Mouse (Mus musculus): ENCODE data around the gene Synj1. TPM values are rescaled to one million over a fixed set of nuclear protein-coding genes. Genes with fewer than 3 reads are reported as not detected.

Synj1 gene
- polyA plus RNA-seq, 1 experiment from 2014 or later, result 5.2 TPM

DNA sequence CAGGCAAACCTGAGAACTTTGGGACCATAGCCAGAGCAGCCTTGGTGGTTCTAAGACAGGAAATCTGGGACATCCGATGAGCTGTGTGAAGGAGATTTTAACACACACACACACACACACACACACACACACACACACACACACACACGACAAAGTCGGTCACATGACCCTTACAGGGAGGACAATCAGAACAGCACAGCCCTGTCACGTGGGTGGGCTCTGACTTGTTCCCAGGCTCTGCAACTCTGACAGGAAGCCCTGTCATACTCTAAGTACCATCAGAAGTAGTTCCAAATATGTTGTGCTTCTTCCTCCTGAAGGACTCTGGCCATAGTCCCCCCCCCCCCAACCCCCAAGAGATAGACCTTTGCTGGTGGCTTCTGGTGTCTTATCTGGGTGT is 109.7 kb downstream of the Synj1 start:
- TF ChIP-seq CTCF (IDR thresholded peaks at IDR 0.05; ENCODE audit: low read depth), result no peak
- no peak for TF ChIP-seq EP300 (optimal IDR thresholded peaks at IDR 0.05)
- Histone ChIP-seq H3K9me3 (ENCODE audit: control insufficient read depth, low read length) (no peaks in the 10 kb centered on the region), H3K27ac (replicated peaks) (no peak overlapping the region), H3K4me3 (ENCODE audit: low read depth, low read length) (no peak overlapping the region), H3K27me3 (ENCODE audit: control insufficient read depth, insufficient read depth, low read length) (no peaks in the 10 kb centered on the region), H3K36me3 (ENCODE audit: control insufficient read depth, insufficient read depth, low read length) (no peaks in the 10 kb centered on the region), H3K4me2 (replicated peaks; ENCODE audit: low read depth) (no peak overlapping the region), H3K9ac (ENCODE audit: low read length) (no peak overlapping the region), H3K4me1 (replicated peaks; ENCODE audit: control insufficient read depth, insufficient read depth) (no peaks in the 10 kb centered on the region)
- WGBS, result 57% methylated on average over 4 of the region's 4 CpGs
- ATAC-seq (ENCODE audit: low FRiP score, low TSS enrichment), result no peak
- DNase-seq (ENCODE audit: low spot score), result no peak

DNA sequence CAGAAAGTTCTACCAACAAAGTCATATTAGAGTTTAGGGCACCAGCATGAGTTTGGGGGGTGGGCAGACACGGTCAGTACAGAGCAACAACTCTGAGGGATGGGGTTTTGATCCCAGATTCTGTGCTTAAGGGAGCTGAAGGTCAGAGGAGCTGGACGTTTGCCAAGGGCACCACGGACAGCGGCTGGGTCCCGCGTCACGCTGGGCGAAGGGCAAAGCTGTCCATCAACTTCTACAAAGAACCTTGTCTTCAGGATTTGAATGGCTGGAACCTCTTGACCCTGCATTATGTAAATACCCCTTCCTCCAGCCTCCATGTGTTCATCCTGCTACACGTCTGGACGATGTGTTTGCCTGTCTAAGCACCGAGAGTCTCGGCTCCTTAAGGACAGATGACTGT is 111.6 kb downstream of the Synj1 start:
- H3K4me2 ChIP-seq (replicated peaks; ENCODE audit: low read depth), result no peak overlapping the region
- H3K4me3 ChIP-seq (ENCODE audit: low read depth, low read length), result no peak overlapping the region
- WGBS, result 27% methylated on average over 12 of the region's 12 CpGs
- no peak for ATAC-seq (ENCODE audit: low FRiP score, low TSS enrichment)
- no peak for DNase-seq (ENCODE audit: low spot score)
- H3K27ac ChIP-seq (replicated peaks), result no peak overlapping the region
- H3K27me3 ChIP-seq (ENCODE audit: control insufficient read depth, insufficient read depth, low read length), result no peaks in the 10 kb centered on the region
- H3K9ac ChIP-seq (ENCODE audit: low read length), result no peak overlapping the region
- H3K36me3 ChIP-seq (ENCODE audit: control insufficient read depth, insufficient read depth, low read length), result no peaks in the 10 kb centered on the region
- no peaks in the 10 kb centered on the region for H3K9me3 ChIP-seq (ENCODE audit: control insufficient read depth, low read length)
- no peaks in the 10 kb centered on the region for H3K4me1 ChIP-seq (replicated peaks; ENCODE audit: control insufficient read depth, insufficient read depth)
- TF ChIP-seq EP300 (optimal IDR thresholded peaks at IDR 0.05), result no peak
- TF ChIP-seq CTCF (IDR thresholded peaks at IDR 0.05; ENCODE audit: low read depth), result no peak

DNA sequence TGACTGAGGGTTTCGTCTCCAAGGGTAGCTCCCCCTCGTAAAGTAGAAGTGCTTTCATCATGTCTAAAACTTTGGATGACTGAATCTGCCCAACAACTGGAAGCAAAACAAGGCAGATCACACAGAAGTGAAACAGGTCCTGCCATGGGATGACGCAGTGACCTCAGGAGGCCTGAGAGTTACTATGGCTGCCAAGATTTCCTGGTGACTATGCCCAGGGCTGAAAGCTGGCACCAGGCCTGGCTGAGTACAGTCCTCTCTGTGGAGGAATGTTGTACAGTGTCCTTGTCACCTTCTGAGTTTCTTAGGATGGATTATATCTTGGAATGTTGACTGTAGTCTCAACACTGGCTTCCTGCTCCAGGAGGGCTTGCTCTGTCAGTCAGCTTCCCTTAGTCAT is 113.5 kb downstream of the Synj1 start:
- ATAC-seq (ENCODE audit: low FRiP score, low TSS enrichment), result no peak
- no peak overlapping the region for H3K4me3 ChIP-seq (ENCODE audit: low read depth, low read length)
- H3K4me2 ChIP-seq (replicated peaks; ENCODE audit: low read depth), result no peak overlapping the region
- no peaks in the 10 kb centered on the region for H3K9me3 ChIP-seq (ENCODE audit: control insufficient read depth, low read length)
- no peaks in the 10 kb centered on the region for H3K27me3 ChIP-seq (ENCODE audit: control insufficient read depth, insufficient read depth, low read length)
- H3K27ac ChIP-seq (replicated peaks), result no peak overlapping the region
- H3K36me3 ChIP-seq (ENCODE audit: control insufficient read depth, insufficient read depth, low read length), result no peaks in the 10 kb centered on the region
- no peak for TF ChIP-seq CTCF (IDR thresholded peaks at IDR 0.05; ENCODE audit: low read depth)
- TF ChIP-seq EP300 (optimal IDR thresholded peaks at IDR 0.05), result no peak
- WGBS, result 87% methylated on average over 3 of the region's 3 CpGs
- no peak overlapping the region for H3K9ac ChIP-seq (ENCODE audit: low read length)
- H3K4me1 ChIP-seq (replicated peaks; ENCODE audit: control insufficient read depth, insufficient read depth), result no peaks in the 10 kb centered on the region
- no peak for DNase-seq (ENCODE audit: low spot score)

- H3K27me3 ChIP-seq (ENCODE audit: control insufficient read depth, insufficient read depth, low read length), result no peaks in the 10 kb centered on the region
These were observed 117.3 kb downstream of the Synj1 start for GRCm38 (mm10) chr16:90893792-90894191.

DNA sequence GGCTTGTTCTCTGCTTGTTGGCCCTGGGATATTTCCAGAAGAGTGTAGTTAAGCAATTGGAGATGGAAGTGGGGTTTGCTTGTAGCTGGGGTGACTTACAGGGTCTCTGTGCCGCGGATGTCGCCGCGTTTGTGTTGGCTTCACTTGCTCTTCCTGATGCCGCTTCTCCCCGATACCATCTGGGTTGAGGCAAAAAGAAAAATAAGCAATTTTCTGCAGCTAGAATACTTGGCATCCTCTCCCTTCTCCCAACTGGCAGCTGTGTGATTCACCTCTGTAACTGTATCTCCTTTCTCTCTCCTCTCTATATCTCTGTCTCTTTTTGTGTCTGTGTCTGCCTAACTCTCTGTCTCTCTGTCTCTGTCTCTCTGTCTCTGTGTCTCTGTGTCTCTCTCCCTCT is 118.1 kb downstream of the Synj1 start:
- ATAC-seq (ENCODE audit: low FRiP score, low TSS enrichment) (no peak), DNase-seq (ENCODE audit: low spot score) (no peak)
- H3K9me3 ChIP-seq (ENCODE audit: control insufficient read depth, low read length), result no peaks in the 10 kb centered on the region
- H3K9ac ChIP-seq (ENCODE audit: low read length), result no peak overlapping the region
- no peak overlapping the region for H3K4me3 ChIP-seq (ENCODE audit: low read depth, low read length)
- H3K4me1 ChIP-seq (replicated peaks; ENCODE audit: control insufficient read depth, insufficient read depth), result no peaks in the 10 kb centered on the region
- no peak overlapping the region for H3K27ac ChIP-seq (replicated peaks)
- H3K27me3 ChIP-seq (ENCODE audit: control insufficient read depth, insufficient read depth, low read length), result no peaks in the 10 kb centered on the region
- H3K36me3 ChIP-seq (ENCODE audit: control insufficient read depth, insufficient read depth, low read length), result no peaks in the 10 kb centered on the region
- WGBS, result 55% methylated on average over 7 of the region's 7 CpGs
- TF ChIP-seq EP300 (optimal IDR thresholded peaks at IDR 0.05) (no peak), CTCF (IDR thresholded peaks at IDR 0.05; ENCODE audit: low read depth) (no peak)
- no peak overlapping the region for H3K4me2 ChIP-seq (replicated peaks; ENCODE audit: low read depth)

More at GRCm38 (mm10) chr16:90893792-90894191, 117.3 kb downstream of the Synj1 start:
- Histone ChIP-seq H3K4me3 (ENCODE audit: low read depth, low read length) (no peak overlapping the region), H3K27ac (replicated peaks) (no peak overlapping the region), H3K9me3 (ENCODE audit: control insufficient read depth, low read length) (no peaks in the 10 kb centered on the region), H3K36me3 (ENCODE audit: control insufficient read depth, insufficient read depth, low read length) (no peaks in the 10 kb centered on the region), H3K4me2 (replicated peaks; ENCODE audit: low read depth) (no peak overlapping the region), H3K9ac (ENCODE audit: low read length) (no peak overlapping the region), H3K4me1 (replicated peaks; ENCODE audit: control insufficient read depth, insufficient read depth) (no peaks in the 10 kb centered on the region)
- DNase-seq (ENCODE audit: low spot score), result no peak
- WGBS, result 26% methylated on average over 9 of the region's 9 CpGs
- ATAC-seq (ENCODE audit: low FRiP score, low TSS enrichment), result no peak
- TF ChIP-seq CTCF (IDR thresholded peaks at IDR 0.05; ENCODE audit: low read depth) (no peak), EP300 (optimal IDR thresholded peaks at IDR 0.05) (no peak)

- DNase-seq (ENCODE audit: low spot score) (no peak), ATAC-seq (ENCODE audit: low FRiP score, low TSS enrichment) (no peak)
- Histone ChIP-seq H3K36me3 (ENCODE audit: control insufficient read depth, insufficient read depth, low read length) (no peaks in the 10 kb centered on the region), H3K4me2 (replicated peaks; ENCODE audit: low read depth) (no peak overlapping the region), H3K9me3 (ENCODE audit: control insufficient read depth, low read length) (no peaks in the 10 kb centered on the region), H3K4me3 (ENCODE audit: low read depth, low read length) (no peak overlapping the region), H3K9ac (ENCODE audit: low read length) (no peak overlapping the region), H3K27ac (replicated peaks) (no peak overlapping the region), H3K4me1 (replicated peaks; ENCODE audit: control insufficient read depth, insufficient read depth) (no peaks in the 10 kb centered on the region), H3K27me3 (ENCODE audit: control insufficient read depth, insufficient read depth, low read length) (no peaks in the 10 kb centered on the region)
- 29% methylated on average over 8 of the region's 8 CpGs for WGBS
- TF ChIP-seq CTCF (IDR thresholded peaks at IDR 0.05; ENCODE audit: low read depth) (no peak), EP300 (optimal IDR thresholded peaks at IDR 0.05) (no peak)
These were observed 119.0 kb downstream of the Synj1 start for GRCm38 (mm10) chr16:90892081-90892480.
